Mouse (Mus musculus): ENCODE results near the gene Pzp. TPM values are rescaled to one million over a fixed set of nuclear protein-coding genes. Genes with fewer than 3 reads are reported as not detected.
A peak's percentile ranks its signal among the peaks of the same experiment; 100 is the strongest.

The Pzp gene
- polyA plus RNA-seq, 1 experiment from 2014 or later: 0.25 TPM

DNA sequence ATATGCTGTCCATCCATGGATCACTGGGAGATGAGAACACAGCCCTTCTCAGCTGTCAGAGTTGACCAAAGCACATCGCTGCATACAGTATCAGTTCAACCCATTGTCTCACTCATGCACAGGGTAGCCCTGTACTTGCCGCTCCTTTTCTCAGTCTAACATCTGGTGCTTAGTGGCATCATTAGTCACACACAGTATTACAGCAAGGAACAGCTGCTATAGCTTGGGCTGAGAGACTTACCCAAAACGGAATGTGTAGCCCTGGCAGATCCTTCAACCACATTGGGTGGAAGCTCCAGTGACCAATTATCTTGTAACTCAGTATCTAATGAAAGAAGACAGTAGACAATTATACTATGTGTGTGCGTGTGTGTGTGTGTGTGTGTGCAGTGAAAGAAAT is 34.6 kb downstream of the Pzp start:
- H3K9me3 ChIP-seq (replicated peaks; ENCODE audit: low read length): no peaks in the 10 kb centered on the region
- no peak overlapping the region for H3K4me2 ChIP-seq (ENCODE audit: low read length)
- no peaks in the 10 kb centered on the region for H3K36me3 ChIP-seq (ENCODE audit: insufficient read depth, low read length)
- no peak overlapping the region for H3K4me3 ChIP-seq (replicated peaks; ENCODE audit: low read depth, low read length)
- no peaks in the 10 kb centered on the region for H3K4me1 ChIP-seq (replicated peaks; ENCODE audit: insufficient read depth, low read length)
- ATAC-seq (replicated peaks; ENCODE audit: low FRiP score, low read depth) (no peak), DNase-seq (ENCODE audit: low spot score) (no peak)
- WGBS: 90% methylated on average over 4 of the region's 4 CpGs
- H3K9ac ChIP-seq (ENCODE audit: low read depth, low read length): no peak overlapping the region
- no peak overlapping the region for H3K27ac ChIP-seq
- H3K27me3 ChIP-seq (ENCODE audit: insufficient read depth, low read length): no peaks in the 10 kb centered on the region
- no peak for TF ChIP-seq CTCF (IDR thresholded peaks at IDR 0.05; ENCODE audit: low read depth)

DNA sequence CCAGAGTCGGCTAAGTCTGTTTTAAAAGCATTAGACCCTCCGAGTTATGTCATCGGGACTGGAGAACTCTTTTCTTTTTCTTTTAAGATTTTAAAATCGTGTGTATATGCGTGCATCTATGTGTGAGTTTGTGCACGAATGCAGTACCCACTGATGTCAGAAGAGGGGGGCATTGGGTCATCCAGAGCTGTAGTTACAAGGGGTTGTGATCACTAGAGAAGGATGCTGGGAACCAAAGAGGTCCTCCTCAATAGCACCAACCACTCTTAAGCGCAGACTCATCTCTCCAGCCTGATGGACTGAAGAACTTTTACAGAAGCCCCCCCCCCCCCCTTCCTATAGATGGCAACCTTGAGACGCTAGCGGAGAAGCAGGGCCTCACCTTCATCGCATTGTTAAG is 36.4 kb downstream of the Pzp start:
- Histone ChIP-seq H3K27me3 (ENCODE audit: insufficient read depth, low read length) (no peaks in the 10 kb centered on the region), H3K9me3 (replicated peaks; ENCODE audit: low read length) (no peaks in the 10 kb centered on the region), H3K4me2 (ENCODE audit: low read length) (no peak overlapping the region), H3K27ac (no peak overlapping the region), H3K36me3 (ENCODE audit: insufficient read depth, low read length) (no peaks in the 10 kb centered on the region), H3K9ac (ENCODE audit: low read depth, low read length) (no peak overlapping the region), H3K4me3 (replicated peaks; ENCODE audit: low read depth, low read length) (no peak overlapping the region), H3K4me1 (replicated peaks; ENCODE audit: insufficient read depth, low read length) (no peaks in the 10 kb centered on the region)
- no peak for DNase-seq (ENCODE audit: low spot score)
- no peak for ATAC-seq (replicated peaks; ENCODE audit: low FRiP score, low read depth)
- TF ChIP-seq CTCF (IDR thresholded peaks at IDR 0.05; ENCODE audit: low read depth): no peak
- 94% methylated on average over 10 of the region's 10 CpGs for WGBS

DNA sequence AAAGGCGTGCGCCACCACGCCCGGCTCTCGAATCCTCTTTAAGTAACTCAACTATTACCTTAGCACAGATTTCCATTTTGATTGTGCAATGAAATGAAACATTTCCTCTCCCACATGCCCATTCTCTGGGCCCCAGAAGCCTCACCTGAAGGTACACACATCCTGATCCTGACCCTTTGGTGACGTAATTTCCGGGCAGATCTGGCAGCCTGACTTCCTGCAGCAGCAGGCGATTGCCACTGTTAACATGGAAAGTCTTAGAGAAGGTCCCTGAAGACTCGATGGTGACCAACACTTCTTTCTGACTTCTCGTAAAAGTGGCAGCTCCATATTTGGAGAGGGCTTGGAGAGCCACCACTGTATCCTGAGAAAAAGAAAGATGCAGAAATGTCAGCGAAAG is 38.8 kb downstream of the Pzp start:
- no peak overlapping the region for H3K27ac ChIP-seq
- WGBS: 86% methylated on average over 11 of the region's 11 CpGs
- no peak overlapping the region for H3K9ac ChIP-seq (ENCODE audit: low read depth, low read length)
- H3K4me3 ChIP-seq (replicated peaks; ENCODE audit: low read depth, low read length): no peak overlapping the region
- no peaks in the 10 kb centered on the region for H3K36me3 ChIP-seq (ENCODE audit: insufficient read depth, low read length)
- no peaks in the 10 kb centered on the region for H3K9me3 ChIP-seq (replicated peaks; ENCODE audit: low read length)
- no peak for ATAC-seq (replicated peaks; ENCODE audit: low FRiP score, low read depth)
- no peak for DNase-seq (ENCODE audit: low spot score)
- no peak overlapping the region for H3K4me2 ChIP-seq (ENCODE audit: low read length)
- H3K27me3 ChIP-seq (ENCODE audit: insufficient read depth, low read length): no peaks in the 10 kb centered on the region
- no peaks in the 10 kb centered on the region for H3K4me1 ChIP-seq (replicated peaks; ENCODE audit: insufficient read depth, low read length)
- TF ChIP-seq CTCF (IDR thresholded peaks at IDR 0.05; ENCODE audit: low read depth): no peak

DNA sequence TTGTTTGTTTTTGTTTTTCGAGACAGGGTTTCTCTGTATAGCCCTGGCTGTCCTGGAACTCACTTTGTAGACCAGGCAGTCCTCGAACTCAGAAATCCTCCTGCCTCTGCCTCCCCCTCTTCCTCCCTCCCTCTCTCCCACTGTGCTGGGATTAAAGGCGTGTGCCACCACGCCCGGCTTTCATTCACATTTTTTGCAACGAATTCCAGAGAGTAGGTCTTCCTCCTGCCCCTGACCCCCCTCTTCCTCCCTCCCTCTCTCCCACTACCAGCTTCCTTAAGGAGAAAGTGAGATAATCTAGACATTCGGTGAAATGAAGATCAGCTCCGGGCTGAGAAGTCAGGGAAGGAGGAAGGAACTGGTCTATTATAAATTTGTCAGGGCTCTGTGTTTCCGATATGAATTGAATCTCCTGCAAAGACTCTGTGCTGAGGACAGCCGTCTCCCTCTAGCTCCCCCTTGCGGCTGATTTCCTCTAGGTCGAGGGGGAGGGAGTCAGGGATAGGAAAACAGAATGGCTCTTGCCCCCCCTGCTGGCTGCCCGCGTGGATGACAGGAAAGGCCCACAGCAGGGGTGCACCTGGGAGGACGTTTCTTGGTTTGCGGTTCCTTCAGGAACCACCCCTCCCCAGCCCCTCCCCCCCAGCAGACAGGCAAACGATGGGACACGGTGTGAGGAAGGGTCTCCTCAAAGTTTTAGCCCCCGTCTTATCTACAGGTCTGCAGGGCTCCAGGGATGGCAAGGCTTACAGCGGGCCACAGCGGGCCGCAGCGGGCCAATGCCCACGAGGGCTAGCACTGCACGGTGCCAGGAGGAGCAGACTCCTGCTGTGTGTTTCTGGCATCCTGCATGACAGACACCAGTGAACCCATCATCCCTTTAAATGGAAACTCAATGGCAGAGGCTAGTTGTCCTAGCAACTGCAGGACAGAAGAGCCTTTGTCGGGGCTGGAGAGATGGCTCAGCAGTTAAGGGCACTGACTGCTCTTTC is 46.8 kb downstream of the Pzp start:
- WGBS: 17% methylated on average over 26 of the region's 26 CpGs
- H3K4me1 ChIP-seq (replicated peaks; ENCODE audit: insufficient read depth, low read length): no peaks in the 10 kb centered on the region
- no peaks in the 10 kb centered on the region for H3K36me3 ChIP-seq (ENCODE audit: insufficient read depth, low read length)
- H3K4me3 ChIP-seq (replicated peaks; ENCODE audit: low read depth, low read length): no peak overlapping the region
- peak; percentile 95 for DNase-seq (ENCODE audit: low spot score)
- H3K4me2 ChIP-seq (ENCODE audit: low read length): peak overlapping the region; percentile 42
- no peak overlapping the region for H3K27ac ChIP-seq
- no peaks in the 10 kb centered on the region for H3K27me3 ChIP-seq (ENCODE audit: insufficient read depth, low read length)
- ATAC-seq (replicated peaks; ENCODE audit: low FRiP score, low read depth): peak; percentile 90
- H3K9me3 ChIP-seq (replicated peaks; ENCODE audit: low read length): no peaks in the 10 kb centered on the region
- H3K9ac ChIP-seq (ENCODE audit: low read depth, low read length): no peak overlapping the region
- TF ChIP-seq CTCF (IDR thresholded peaks at IDR 0.05; ENCODE audit: low read depth): peak; percentile 100

DNA sequence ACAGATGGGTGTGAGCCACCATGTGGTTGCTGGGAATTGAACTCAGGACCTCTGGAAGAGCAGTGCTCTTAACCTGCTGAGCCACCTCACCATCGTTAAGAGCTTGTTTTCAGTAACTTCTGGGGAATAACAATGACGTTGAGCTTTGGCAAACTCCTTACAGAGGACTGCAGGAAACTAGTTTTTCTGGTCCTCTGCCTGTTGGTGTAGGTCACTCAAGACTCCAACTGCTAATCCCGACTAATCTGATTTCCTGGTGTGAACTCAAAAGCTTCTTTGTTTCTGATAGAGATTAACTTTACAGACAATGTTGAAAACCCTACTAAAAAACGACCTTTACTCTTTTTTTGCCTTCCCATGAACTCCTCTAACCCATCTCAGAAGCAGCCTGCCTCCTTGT is 49.0 kb downstream of the Pzp start:
- no peak for TF ChIP-seq CTCF (IDR thresholded peaks at IDR 0.05; ENCODE audit: low read depth)
- H3K9me3 ChIP-seq (replicated peaks; ENCODE audit: low read length): no peaks in the 10 kb centered on the region
- H3K27me3 ChIP-seq (ENCODE audit: insufficient read depth, low read length): no peaks in the 10 kb centered on the region
- ATAC-seq (replicated peaks; ENCODE audit: low FRiP score, low read depth): no peak
- no peaks in the 10 kb centered on the region for H3K4me1 ChIP-seq (replicated peaks; ENCODE audit: insufficient read depth, low read length)
- 32% methylated on average over 4 of the region's 4 CpGs for WGBS
- no peak overlapping the region for H3K4me3 ChIP-seq (replicated peaks; ENCODE audit: low read depth, low read length)
- no peak for DNase-seq (ENCODE audit: low spot score)
- no peak overlapping the region for H3K4me2 ChIP-seq (ENCODE audit: low read length)
- no peak overlapping the region for H3K9ac ChIP-seq (ENCODE audit: low read depth, low read length)
- no peaks in the 10 kb centered on the region for H3K36me3 ChIP-seq (ENCODE audit: insufficient read depth, low read length)
- no peak overlapping the region for H3K27ac ChIP-seq

DNA sequence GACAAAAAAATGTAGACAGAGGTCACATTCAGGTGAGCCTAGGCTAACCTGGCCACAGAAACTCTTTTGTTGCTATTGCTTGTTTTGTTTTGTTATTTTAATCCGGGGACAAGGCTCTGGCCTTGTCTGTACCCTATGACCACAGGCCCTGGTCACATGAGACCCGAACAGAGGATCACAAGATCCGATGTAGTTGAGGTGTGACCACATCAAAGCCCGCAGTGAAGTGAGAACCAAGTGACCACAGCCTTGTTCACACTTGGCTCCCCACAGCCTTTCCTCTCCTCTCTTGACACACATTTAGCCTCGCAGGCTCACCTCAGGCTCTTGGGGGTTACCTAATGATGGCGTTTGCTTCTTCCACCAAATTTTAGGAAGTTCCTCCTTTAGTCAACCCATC is 52.4 kb downstream of the Pzp start:
- H3K27me3 ChIP-seq (ENCODE audit: insufficient read depth, low read length): no peaks in the 10 kb centered on the region
- DNase-seq (ENCODE audit: low spot score) (no peak), ATAC-seq (replicated peaks; ENCODE audit: low FRiP score, low read depth) (no peak)
- H3K9me3 ChIP-seq (replicated peaks; ENCODE audit: low read length): no peaks in the 10 kb centered on the region
- no peak overlapping the region for H3K27ac ChIP-seq
- H3K4me1 ChIP-seq (replicated peaks; ENCODE audit: insufficient read depth, low read length): no peaks in the 10 kb centered on the region
- WGBS: 73% methylated on average over 6 of the region's 6 CpGs
- H3K36me3 ChIP-seq (ENCODE audit: insufficient read depth, low read length): no peaks in the 10 kb centered on the region
- H3K4me3 ChIP-seq (replicated peaks; ENCODE audit: low read depth, low read length): no peak overlapping the region
- TF ChIP-seq CTCF (IDR thresholded peaks at IDR 0.05; ENCODE audit: low read depth): no peak
- H3K9ac ChIP-seq (ENCODE audit: low read depth, low read length): no peak overlapping the region
- no peak overlapping the region for H3K4me2 ChIP-seq (ENCODE audit: low read length)

All from kidney, postnatal 0 days (tissue).